Mouse (Mus musculus) thymus, postnatal 10 days (tissue): ENCODE results near the gene Osbpl2.

Experiments used
- DNase-seq, 2 experiments: peaks; one replicate each; pipeline ENCODE4 v3.0.0; 2021; ENCODE audit warnings: low spot score in 2 of 2

The Osbpl2 gene

GRCm38 (mm10) chr2:180118661-180119438 lies at the start of gene Osbpl2:
Gene Osbpl2 (plus strand): TSS chr2:180119306.
- DNase-seq = peak; percentile 95 to 98

GRCm38 (mm10) chr2:180069770-180070480 lies 49.2 kb upstream of the Osbpl2 start:
- no peak for DNase-seq

GRCm38 (mm10) chr2:180070481-180071453 lies 48.3 kb upstream of the Osbpl2 start, which contains the start of gene Mtg2:
Gene Mtg2 (plus strand): TSS chr2:180070588.
- peak; percentile 89 to 93 for DNase-seq

- DNase-seq = no peak
Observed at GRCm38 (mm10) chr2:180071671-180072070, 47.4 kb upstream of the Osbpl2 start.

- DNase-seq = peak in 1 of 2 experiments; percentile 44
Observed at GRCm38 (mm10) chr2:180072886-180073285, 46.2 kb upstream of the Osbpl2 start.

GRCm38 (mm10) chr2:180077622-180078021 lies 41.5 kb upstream of the Osbpl2 start:
- no peak for DNase-seq

GRCm38 (mm10) chr2:180080680-180081079 lies 38.4 kb upstream of the Osbpl2 start:
- DNase-seq = no peak

- no peak for DNase-seq
Observed at GRCm38 (mm10) chr2:180083063-180083462, 36.0 kb upstream of the Osbpl2 start.

GRCm38 (mm10) chr2:180084565-180084964 lies 34.5 kb upstream of the Osbpl2 start:
- no peak for DNase-seq

GRCm38 (mm10) chr2:180085926-180086636 lies 33.0 kb upstream of the Osbpl2 start:
- DNase-seq = no peak

GRCm38 (mm10) chr2:180086637-180087027 lies 32.5 kb upstream of the Osbpl2 start:
- DNase-seq = no peak

GRCm38 (mm10) chr2:180087472-180087871 lies 31.6 kb upstream of the Osbpl2 start:
- no peak for DNase-seq

- DNase-seq = no peak
Observed at GRCm38 (mm10) chr2:180090285-180090684, 28.8 kb upstream of the Osbpl2 start.

- DNase-seq = peak; percentile 90 to 91
Observed at GRCm38 (mm10) chr2:180095711-180096110, 23.4 kb upstream of the Osbpl2 start.

- no peak for DNase-seq
Observed at GRCm38 (mm10) chr2:180097585-180097984, 21.5 kb upstream of the Osbpl2 start.

- DNase-seq = no peak
Observed at GRCm38 (mm10) chr2:180098167-180098566, 20.9 kb upstream of the Osbpl2 start.

GRCm38 (mm10) chr2:180099529-180099928 lies 19.6 kb upstream of the Osbpl2 start:
- peak; percentile 82 to 84 for DNase-seq

GRCm38 (mm10) chr2:180103151-180103977 lies 15.7 kb upstream of the Osbpl2 start:
- no peak for DNase-seq

GRCm38 (mm10) chr2:180103978-180104658 lies 15.0 kb upstream of the Osbpl2 start, which contains the start of gene Hrh3:
Gene Hrh3 (minus strand): TSS chr2:180104488.
- DNase-seq = peak; percentile 77 to 87
